Mouse (Mus musculus): Measurements from ENCODE around the gene Fgfr2. TPM values are rescaled to one million over a fixed set of nuclear protein-coding genes. Genes with fewer than 3 reads are reported as not detected.

Gene Fgfr2
- polyA plus RNA-seq, 1 experiment from 2014 or later = 81.1 TPM

DNA sequence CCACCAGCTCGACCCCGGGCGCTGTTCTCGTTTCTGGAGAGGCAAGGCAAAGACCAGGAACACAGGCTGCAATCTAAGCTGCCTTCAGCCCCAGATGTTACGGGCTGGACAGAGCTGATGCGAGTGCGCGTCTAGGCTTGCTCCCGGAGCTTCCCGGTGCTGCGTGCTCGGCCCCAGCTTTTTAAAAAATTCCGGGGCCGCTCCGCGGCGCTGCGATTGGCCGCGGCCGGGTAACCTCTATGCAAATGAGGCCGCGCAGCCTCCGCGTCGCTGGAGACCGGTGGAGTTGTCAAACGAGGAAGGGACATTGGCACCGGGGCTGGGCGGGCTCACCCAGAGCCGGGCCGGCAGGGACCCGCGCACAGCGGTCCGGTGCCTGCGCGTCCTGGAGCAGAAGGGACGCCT is 1569.4 kb downstream of the Fgfr2 start:
- Histone ChIP-seq H3K4me2 (replicated peaks) (peak overlapping the region; percentile 57), H3K4me3 (peak overlapping the region; percentile 33), H3K27ac (peak overlapping the region; percentile 55; the same call in 1 of the 2 replicates), H3K9ac (peak overlapping the region; percentile 18; the same call in 1 of the 2 replicates), H3K36me3 (no peaks in the 10 kb centered on the region), H3K9me3 (replicated peaks) (no peaks in the 10 kb centered on the region), H3K4me1 (peaks cover 32% of the 10 kb centered on the region), H3K27me3 (peaks cover 96% of the 10 kb centered on the region)
- under 1% methylated on average over 38 of the region's 39 CpGs for WGBS
- peak; percentile 65; the same call in 1 of the 2 replicates for ATAC-seq (ENCODE audit: low FRiP score)

GRCm38 (mm10) chr7:131552781-131553180 is 1570.4 kb downstream of the Fgfr2 start:
- Histone ChIP-seq H3K9me3 (replicated peaks) (no peaks in the 10 kb centered on the region), H3K9ac (no peak overlapping the region), H3K36me3 (no peaks in the 10 kb centered on the region), H3K4me1 (peaks cover 32% of the 10 kb centered on the region), H3K4me3 (peak overlapping the region; percentile 4; the same call in 1 of the 2 replicates), H3K4me2 (replicated peaks) (peak overlapping the region; percentile 11; the same call in 1 of the 2 replicates), H3K27me3 (peaks cover 96% of the 10 kb centered on the region), H3K27ac (no peak overlapping the region)
- no peak for ATAC-seq (ENCODE audit: low FRiP score)
- WGBS = 3% methylated on average over 5 of the region's 5 CpGs

DNA sequence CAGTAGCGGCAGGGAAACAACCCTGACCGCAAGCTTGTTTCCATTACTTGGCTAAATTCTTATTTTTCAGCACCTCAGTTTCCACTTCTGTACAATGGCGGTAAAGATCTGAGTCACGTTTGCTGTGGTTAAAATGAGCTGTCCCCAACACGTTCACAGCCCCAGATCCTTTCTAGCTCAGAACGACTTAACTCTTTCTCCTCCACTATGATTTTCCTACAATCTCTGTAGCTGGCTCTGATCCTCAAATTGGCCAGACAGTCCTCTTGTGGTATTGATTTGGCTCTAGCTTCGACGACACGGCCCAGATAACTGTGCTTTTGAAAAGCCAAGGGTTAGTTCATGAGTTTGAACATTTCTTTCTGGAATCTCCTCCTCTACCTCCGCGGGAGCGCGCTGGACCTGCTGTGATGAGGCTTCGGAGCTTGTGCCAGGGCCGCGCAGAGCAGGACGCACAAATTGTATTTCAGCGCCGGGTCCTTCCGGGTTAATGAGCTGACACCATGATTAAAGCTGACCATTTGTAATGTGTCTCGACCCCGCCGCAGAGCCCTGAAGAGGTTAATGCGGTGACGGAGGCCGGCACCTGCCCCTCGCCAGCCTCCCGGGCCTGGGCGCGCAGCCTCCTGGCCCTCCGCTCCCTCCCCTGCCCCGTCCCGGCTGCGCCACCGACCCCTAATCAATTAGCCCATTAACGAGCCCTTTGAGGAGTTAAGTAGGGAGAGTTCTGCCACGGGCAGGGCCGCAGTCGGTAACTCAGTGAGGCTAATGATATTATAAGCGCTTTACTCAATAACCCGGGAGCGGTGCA is 1571.0 kb downstream of the Fgfr2 start:
- Histone ChIP-seq H3K9me3 (replicated peaks) (no peaks in the 10 kb centered on the region), H3K27ac (no peak overlapping the region), H3K27me3 (peaks cover 96% of the 10 kb centered on the region), H3K9ac (no peak overlapping the region), H3K4me3 (0 out of 2 replicates have a peak overlapping the region, but pooled peaks have one; percentile 4), H3K4me2 (replicated peaks) (peak overlapping the region; percentile 11; the same call in 1 of the 2 replicates), H3K36me3 (no peaks in the 10 kb centered on the region), H3K4me1 (peaks cover 32% of the 10 kb centered on the region)
- under 1% methylated on average over 42 of the region's 42 CpGs for WGBS
- no peak for ATAC-seq (ENCODE audit: low FRiP score)

DNA sequence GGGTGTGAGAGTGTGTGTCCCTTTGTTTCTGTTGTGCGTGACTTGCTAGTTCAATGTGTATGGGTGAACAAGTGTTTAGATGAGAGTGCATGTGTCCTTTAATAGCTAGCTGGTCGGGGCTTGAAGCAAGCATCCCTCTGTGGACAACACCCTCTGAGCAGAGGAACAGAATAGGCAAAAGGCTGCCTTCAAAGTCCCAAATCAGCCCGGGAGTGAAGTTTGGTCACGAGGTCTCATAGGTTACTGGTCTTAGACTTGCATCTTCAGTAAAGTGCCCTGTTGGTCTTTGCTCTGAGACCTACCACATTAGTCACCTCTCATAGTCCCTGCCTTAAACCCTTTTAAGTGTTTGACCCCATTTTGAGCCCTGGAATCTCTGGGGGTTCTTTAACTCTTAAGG is 1571.7 kb downstream of the Fgfr2 start:
- H3K9me3 ChIP-seq (replicated peaks) = no peaks in the 10 kb centered on the region
- 0% methylated on average over 4 of the region's 4 CpGs for WGBS
- ATAC-seq (ENCODE audit: low FRiP score) = no peak
- H3K4me1 ChIP-seq = peaks cover 28% of the 10 kb centered on the region
- H3K36me3 ChIP-seq = no peaks in the 10 kb centered on the region
- H3K27me3 ChIP-seq = peaks cover 96% of the 10 kb centered on the region
- H3K4me2 ChIP-seq (replicated peaks) = no peak overlapping the region
- H3K9ac ChIP-seq = no peak overlapping the region
- no peak overlapping the region for H3K27ac ChIP-seq
- no peak overlapping the region for H3K4me3 ChIP-seq

DNA sequence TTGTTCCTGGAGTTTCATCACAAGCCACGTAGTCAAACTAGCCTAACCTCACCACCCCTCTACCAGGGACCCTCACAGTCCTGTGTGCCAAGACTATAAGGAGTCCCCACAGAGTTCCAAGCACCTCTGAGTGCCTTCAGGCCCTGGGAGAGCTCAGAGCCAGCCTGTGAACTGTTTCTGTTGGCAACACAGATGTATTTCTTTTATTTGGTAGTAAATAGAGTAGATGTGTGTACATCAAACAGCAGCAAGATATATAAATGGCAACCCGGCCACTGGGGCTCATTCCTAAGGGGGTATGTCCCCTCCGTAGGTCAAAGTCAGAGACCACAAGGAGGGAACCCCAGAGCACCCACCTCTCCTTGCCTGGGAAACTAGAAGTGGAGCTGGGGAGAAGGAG is 1574.7 kb downstream of the Fgfr2 start, which contains the start of gene Hmx2:
TSS of gene Hmx2 (plus strand) at position 301 of the 400 bp plus-strand sequence.
- Histone ChIP-seq H3K4me3 (no peak within 1 kb of the TSS), H3K27me3 (peaks cover 98% of the 10 kb centered on the region), H3K27ac (no peak within 1 kb of the TSS), H3K36me3 (no peaks in the 10 kb centered on the region), H3K9me3 (replicated peaks) (no peaks in the 10 kb centered on the region), H3K9ac (no peak within 1 kb of the TSS), H3K4me1 (peaks cover 19% of the 10 kb centered on the region), H3K4me2 (replicated peaks) (no peak within 1 kb of the TSS)
- ATAC-seq (ENCODE audit: low FRiP score) = no peak
- 0% methylated on average over 3 of the region's 3 CpGs for WGBS

DNA sequence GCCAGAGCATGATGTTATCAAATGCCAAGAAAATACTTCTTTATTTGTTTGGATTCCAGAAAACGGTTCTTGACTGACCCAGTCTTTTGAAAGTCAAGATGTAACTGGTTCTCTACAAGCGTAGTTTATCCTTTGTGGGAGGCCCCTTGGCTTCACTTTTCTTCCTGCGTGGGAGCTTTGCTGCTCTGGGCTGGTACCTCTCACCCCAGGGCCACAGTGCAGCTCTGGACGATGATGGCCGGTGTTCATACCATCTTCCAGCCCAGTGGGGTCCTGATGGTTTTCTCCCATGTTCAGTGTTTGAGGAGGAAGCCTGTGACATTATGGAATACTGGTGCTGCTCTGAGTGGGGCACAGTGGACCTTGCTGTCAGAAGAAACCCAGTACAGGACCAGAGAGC is 1575.7 kb downstream of the Fgfr2 start:
- no peak for ATAC-seq (ENCODE audit: low FRiP score)
- peaks cover 22% of the 10 kb centered on the region for H3K4me1 ChIP-seq
- peaks cover 98% of the 10 kb centered on the region for H3K27me3 ChIP-seq
- H3K9me3 ChIP-seq (replicated peaks) = no peaks in the 10 kb centered on the region
- WGBS = 3% methylated on average over 5 of the region's 5 CpGs
- H3K9ac ChIP-seq = no peak overlapping the region
- no peak overlapping the region for H3K4me2 ChIP-seq (replicated peaks)
- H3K4me3 ChIP-seq = no peak overlapping the region
- H3K36me3 ChIP-seq = no peaks in the 10 kb centered on the region
- no peak overlapping the region for H3K27ac ChIP-seq

GRCm38 (mm10) chr7:131546423-131546822 is 1576.7 kb downstream of the Fgfr2 start:
- ATAC-seq (ENCODE audit: low FRiP score) = no peak
- Histone ChIP-seq H3K36me3 (no peaks in the 10 kb centered on the region), H3K4me1 (peaks cover 27% of the 10 kb centered on the region), H3K9ac (no peak overlapping the region), H3K4me3 (peak overlapping the region; percentile 2; the same call in 1 of the 2 replicates), H3K4me2 (replicated peaks) (peak overlapping the region; percentile 11; the same call in 1 of the 2 replicates), H3K9me3 (replicated peaks) (no peaks in the 10 kb centered on the region), H3K27ac (0 out of 2 replicates have a peak overlapping the region, but pooled peaks have one; percentile 8), H3K27me3 (peaks cover 98% of the 10 kb centered on the region)
- 3% methylated on average over 2 of the region's 2 CpGs for WGBS

DNA sequence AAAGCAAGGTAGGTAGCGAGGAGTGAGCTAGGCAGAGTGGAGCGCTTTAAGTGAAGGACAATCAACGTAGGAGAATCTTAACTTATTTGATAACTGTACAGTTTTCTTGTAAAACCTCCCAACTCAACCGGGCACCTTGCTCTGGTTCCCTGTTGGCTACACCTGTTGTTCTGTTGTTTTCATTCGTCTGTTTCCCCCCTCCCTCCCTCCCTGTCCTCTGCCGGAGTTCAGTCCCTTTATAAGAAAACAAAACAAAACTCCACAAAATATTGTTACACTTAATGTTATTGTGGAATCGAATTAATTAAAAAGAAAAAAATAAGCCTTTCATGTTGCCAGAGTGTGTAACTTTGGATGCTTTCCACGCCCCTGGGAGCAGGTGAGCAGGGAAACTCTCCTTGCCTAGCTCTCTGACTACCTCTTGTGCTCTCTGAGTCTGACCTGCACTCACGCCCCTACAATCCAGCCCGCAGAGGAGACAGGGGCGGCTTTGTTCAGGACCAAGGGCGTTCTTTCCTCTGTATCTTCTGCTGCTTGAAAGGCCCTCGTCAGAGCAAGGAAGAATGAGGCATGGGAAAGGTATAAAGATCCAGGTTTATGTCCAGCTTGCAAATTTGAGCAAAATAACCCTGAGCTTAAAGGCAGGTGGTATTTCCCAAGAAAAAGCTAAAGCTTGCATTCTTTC is 1577.3 kb downstream of the Fgfr2 start:
- under 1% methylated on average over 13 of the region's 13 CpGs for WGBS
- Histone ChIP-seq H3K36me3 (no peaks in the 10 kb centered on the region), H3K4me2 (replicated peaks) (peak overlapping the region; percentile 11; the same call in 1 of the 2 replicates), H3K27me3 (peaks cover 98% of the 10 kb centered on the region), H3K4me1 (peaks cover 27% of the 10 kb centered on the region), H3K9me3 (replicated peaks) (no peaks in the 10 kb centered on the region), H3K27ac (0 out of 2 replicates have a peak overlapping the region, but pooled peaks have one; percentile 8), H3K9ac (no peak overlapping the region), H3K4me3 (peak overlapping the region; percentile 2)
- ATAC-seq (ENCODE audit: low FRiP score) = no peak

DNA sequence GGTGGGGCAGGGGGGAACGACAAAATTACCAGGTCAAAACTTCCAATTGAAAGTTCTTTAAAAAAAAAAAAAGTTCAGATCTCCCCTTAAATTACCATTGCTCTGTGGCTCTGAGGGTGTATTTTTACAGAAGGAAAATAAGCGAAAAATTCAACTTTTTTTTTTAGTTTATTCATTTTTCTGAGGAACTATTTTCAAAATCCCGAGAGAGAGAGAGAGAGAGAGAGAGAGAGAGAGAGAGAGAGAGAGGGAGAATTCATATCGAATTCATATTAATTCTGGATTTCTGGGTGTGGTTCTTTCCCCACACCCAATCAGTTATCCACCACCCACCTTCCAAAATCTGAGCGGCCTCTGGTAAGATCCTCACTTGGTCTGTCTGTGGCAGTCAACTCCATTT is 1578.3 kb downstream of the Fgfr2 start:
- no peak for ATAC-seq (ENCODE audit: low FRiP score)
- H3K27me3 ChIP-seq = peaks cover 97% of the 10 kb centered on the region
- H3K9ac ChIP-seq = no peak overlapping the region
- H3K4me3 ChIP-seq = peak overlapping the region; percentile 35; the same call in 1 of the 2 replicates
- H3K4me2 ChIP-seq (replicated peaks) = no peak overlapping the region
- H3K9me3 ChIP-seq (replicated peaks) = no peaks in the 10 kb centered on the region
- H3K36me3 ChIP-seq = no peaks in the 10 kb centered on the region
- no peak overlapping the region for H3K27ac ChIP-seq
- 0% methylated on average over 5 of the region's 5 CpGs for WGBS
- peaks cover 27% of the 10 kb centered on the region for H3K4me1 ChIP-seq

GRCm38 (mm10) chr7:131543623-131544481 is 1579.3 kb downstream of the Fgfr2 start:
- Histone ChIP-seq H3K27ac (peak overlapping the region; percentile 68), H3K9me3 (replicated peaks) (no peaks in the 10 kb centered on the region), H3K27me3 (peaks cover 97% of the 10 kb centered on the region), H3K4me2 (replicated peaks) (peak overlapping the region; percentile 63), H3K36me3 (no peaks in the 10 kb centered on the region), H3K4me3 (peak overlapping the region; percentile 35), H3K9ac (peak overlapping the region; percentile 50), H3K4me1 (peaks cover 27% of the 10 kb centered on the region)
- 0 out of 2 replicates have a peak, but pooled peaks have one; percentile 39 for ATAC-seq (ENCODE audit: low FRiP score)
- under 1% methylated on average over 75 of the region's 75 CpGs for WGBS

GRCm38 (mm10) chr7:131542872-131543622 is 1580.1 kb downstream of the Fgfr2 start:
- under 1% methylated on average over 40 of the region's 71 CpGs for WGBS
- peaks cover 97% of the 10 kb centered on the region for H3K27me3 ChIP-seq
- no peaks in the 10 kb centered on the region for H3K36me3 ChIP-seq
- peaks cover 27% of the 10 kb centered on the region for H3K4me1 ChIP-seq
- peak overlapping the region; percentile 63 for H3K4me2 ChIP-seq (replicated peaks)
- peak; percentile 29; the same call in 1 of the 2 replicates for ATAC-seq (ENCODE audit: low FRiP score)
- no peaks in the 10 kb centered on the region for H3K9me3 ChIP-seq (replicated peaks)
- H3K9ac ChIP-seq = peak overlapping the region; percentile 50
- H3K4me3 ChIP-seq = peak overlapping the region; percentile 35
- H3K27ac ChIP-seq = peak overlapping the region; percentile 68

All from hindbrain, embryonic 12.5 days (tissue).